Mouse (Mus musculus): ENCODE measurements around the gene H2-D1.

Gene H2-D1

GRCm38 (mm10) chr17:35239700-35240099 lies 22.8 kb upstream of the H2-D1 start:
- in situ Hi-C loops (cut with MboI, MseI): no loop called here

- in situ Hi-C loops (cut with MboI, MseI): no loop called here
Observed at GRCm38 (mm10) chr17:35240384-35241304, 21.9 kb upstream of the H2-D1 start.

- in situ Hi-C loops (cut with MboI, MseI): no loop called here
Observed at GRCm38 (mm10) chr17:35241305-35242014, 21.1 kb upstream of the H2-D1 start, which contains the start of gene Ddx39b. Gene Ddx39b (plus strand): TSS chr17:35241746.

GRCm38 (mm10) chr17:35242015-35242941 lies 20.3 kb upstream of the H2-D1 start:
- in situ Hi-C loops (cut with MboI, MseI): no loop called here

GRCm38 (mm10) chr17:35243086-35243485 lies 19.4 kb upstream of the H2-D1 start:
- in situ Hi-C loops (cut with MboI, MseI): no loop called here

GRCm38 (mm10) chr17:35244999-35245398 lies 17.5 kb upstream of the H2-D1 start:
- in situ Hi-C loops (cut with MboI, MseI): no loop called here

- in situ Hi-C loops (cut with MboI, MseI): no loop called here
Observed at GRCm38 (mm10) chr17:35245731-35246623, 16.6 kb upstream of the H2-D1 start.

GRCm38 (mm10) chr17:35247144-35247543 lies 15.4 kb upstream of the H2-D1 start:
- in situ Hi-C loops (cut with MboI, MseI): no loop called here

- in situ Hi-C loops (cut with MboI, MseI): no loop called here
Observed at GRCm38 (mm10) chr17:35248986-35249385, 13.5 kb upstream of the H2-D1 start.

GRCm38 (mm10) chr17:35249451-35250197 lies 12.9 kb upstream of the H2-D1 start:
- in situ Hi-C loops (cut with MboI, MseI): no loop called here

- in situ Hi-C loops (cut with MboI, MseI): no loop called here
Observed at GRCm38 (mm10) chr17:35250348-35251120, 12.0 kb upstream of the H2-D1 start.

GRCm38 (mm10) chr17:35251162-35251719 lies 11.3 kb upstream of the H2-D1 start:
- in situ Hi-C loops (cut with MboI, MseI): no loop called here

GRCm38 (mm10) chr17:35251981-35252380 lies 10.5 kb upstream of the H2-D1 start:
- in situ Hi-C loops (cut with MboI, MseI): no loop called here

- in situ Hi-C loops (cut with MboI, MseI): no loop called here
Observed at GRCm38 (mm10) chr17:35252619-35253292, 9.8 kb upstream of the H2-D1 start.

GRCm38 (mm10) chr17:35253293-35254093 lies 9.0 kb upstream of the H2-D1 start:
- in situ Hi-C loops (cut with MboI, MseI): no loop called here

GRCm38 (mm10) chr17:35254241-35255098 lies 8.1 kb upstream of the H2-D1 start:
- in situ Hi-C loops (cut with MboI, MseI): no loop called here

All from T-helper 1 cell (primary cell).